Mouse (Mus musculus): ENCODE measurements around the gene Sun1.

Sun1 gene

GRCm38 (mm10) chr5:139199995-139200769, at the start of gene Sun1:
Gene Sun1, plus strand, starts transcription at chr5:139200637.
- in situ Hi-C loops (cut with MboI, MseI): loop anchor here (5.0 kb wide), 1 partner anchor 47 kb away; no protein-coding TSS in a partner anchor

- in situ Hi-C loops (cut with MboI, MseI): no loop called here
Measured at GRCm38 (mm10) chr5:139160899-139161298, 39.5 kb upstream of the Sun1 start.

GRCm38 (mm10) chr5:139161632-139162031, 38.8 kb upstream of the Sun1 start:
- in situ Hi-C loops (cut with MboI, MseI): no loop called here

GRCm38 (mm10) chr5:139166781-139167361, 33.6 kb upstream of the Sun1 start:
- in situ Hi-C loops (cut with MboI, MseI): no loop called here

GRCm38 (mm10) chr5:139167548-139167947, 32.9 kb upstream of the Sun1 start:
- in situ Hi-C loops (cut with MboI, MseI): no loop called here

- in situ Hi-C loops (cut with MboI, MseI): no loop called here
Measured at GRCm38 (mm10) chr5:139171929-139172328, 28.5 kb upstream of the Sun1 start.

- in situ Hi-C loops (cut with MboI, MseI): no loop called here
Measured at GRCm38 (mm10) chr5:139174141-139174540, 26.3 kb upstream of the Sun1 start.

GRCm38 (mm10) chr5:139174556-139175547, 25.6 kb upstream of the Sun1 start:
- in situ Hi-C loops (cut with MboI, MseI): loop anchor here (5.0 kb wide), 2 partner anchors 98 to 323 kb away; no protein-coding TSS in a partner anchor

GRCm38 (mm10) chr5:139178895-139179631, 21.4 kb upstream of the Sun1 start:
- in situ Hi-C loops (cut with MboI, MseI): loop anchor here (5.0 kb wide), 2 partner anchors 102 to 327 kb away; no protein-coding TSS in a partner anchor

- in situ Hi-C loops (cut with MboI, MseI): no loop called here
Measured at GRCm38 (mm10) chr5:139183131-139183530, 17.3 kb upstream of the Sun1 start.

- in situ Hi-C loops (cut with MboI, MseI): no loop called here
Measured at GRCm38 (mm10) chr5:139183601-139184000, 16.8 kb upstream of the Sun1 start.

- in situ Hi-C loops (cut with MboI, MseI): no loop called here
Measured at GRCm38 (mm10) chr5:139184897-139185296, 15.5 kb upstream of the Sun1 start.

- in situ Hi-C loops (cut with MboI, MseI): no loop called here
Measured at GRCm38 (mm10) chr5:139189726-139190125, 10.7 kb upstream of the Sun1 start.

GRCm38 (mm10) chr5:139190958-139191357, 9.5 kb upstream of the Sun1 start:
- in situ Hi-C loops (cut with MboI, MseI): no loop called here

GRCm38 (mm10) chr5:139198779-139199178, 1.7 kb upstream of the Sun1 start:
- in situ Hi-C loops (cut with MboI, MseI): no loop called here

GRCm38 (mm10) chr5:139199636-139199994, 822 bp upstream of the Sun1 start:
- in situ Hi-C loops (cut with MboI, MseI): no loop called here

- in situ Hi-C loops (cut with MboI, MseI): loop anchor here (5.0 kb wide), 1 partner anchor 46 kb away; no protein-coding TSS in a partner anchor
Measured at GRCm38 (mm10) chr5:139200770-139201569, 533 bp downstream of the Sun1 start.

- in situ Hi-C loops (cut with MboI, MseI): loop anchor here (5.0 kb wide), 1 partner anchor 45 kb away; no protein-coding TSS in a partner anchor
Measured at GRCm38 (mm10) chr5:139202127-139202526, 1.7 kb downstream of the Sun1 start.

- in situ Hi-C loops (cut with MboI, MseI): loop anchor here (5.0 kb wide), 1 partner anchor 44 kb away; no protein-coding TSS in a partner anchor
Measured at GRCm38 (mm10) chr5:139203312-139203711, 2.9 kb downstream of the Sun1 start.

- in situ Hi-C loops (cut with MboI, MseI): no loop called here
Measured at GRCm38 (mm10) chr5:139206081-139206480, 5.6 kb downstream of the Sun1 start.

Data from T-helper 2 cell (primary cell).